Mouse (Mus musculus) erythroblast, embryonic 14.5 days (primary cell): Measurements from ENCODE around the gene Cfap77. TPM values are rescaled to one million over a fixed set of nuclear protein-coding genes. Genes with fewer than 3 reads are reported as not detected.

Experiments used
- H3K27me3 ChIP-seq: 2 replicates; pipeline ENCODE4 v1.6.1; 2012; ENCODE audit warnings: inconsistent platforms; ENCODE audit not compliant: control insufficient read depth
- H3K36me3 ChIP-seq: 2 replicates; pipeline ENCODE4 v1.6.1; 2012; ENCODE audit warnings: mild to moderate bottlenecking, inconsistent platforms; ENCODE audit not compliant: control insufficient read depth
- H3K4me1 ChIP-seq: 2 replicates; pipeline ENCODE4 v1.6.1; 2012; ENCODE audit warnings: inconsistent platforms; ENCODE audit not compliant: control insufficient read depth
- H3K4me3 ChIP-seq: replicated peaks from 2 replicates; pipeline ENCODE3; 2012; ENCODE audit warnings: moderate library complexity, mild to moderate bottlenecking, inconsistent platforms
- H3K9me3 ChIP-seq: 2 replicates; pipeline ENCODE4 v1.6.1; 2012; ENCODE audit warnings: low read length, inconsistent platforms, mixed read lengths; ENCODE audit not compliant: control insufficient read depth
- GATA1 ChIP-seq: IDR thresholded peaks from 2 replicates; pipeline ENCODE4 v1.6.1; 2012; ENCODE audit warnings: low read length, inconsistent platforms, mixed read lengths
- TAL1 ChIP-seq: IDR thresholded peaks from 3 replicates; pipeline ENCODE4 v1.6.1; 2012; ENCODE audit warnings: low read length, inconsistent platforms, mixed read lengths
- polyA plus RNA-seq: library from polyadenylated mRNA; stranded (reverse); fragments of >175 nt; gene quantifications from 2 replicates; pipeline ENCODE4 v1.2.3, GENCODE M21; 2012

The Cfap77 gene
- polyA plus RNA-seq, 1 experiment: not detected

- Histone ChIP-seq H3K9me3 (no peaks in the 10 kb centered on the region), H3K27me3 (peaks cover 2% of the 10 kb centered on the region), H3K4me3 (no peak overlapping the region), H3K4me1 (no peaks in the 10 kb centered on the region), H3K36me3 (no peaks in the 10 kb centered on the region)
- TF ChIP-seq TAL1: no peak
- TF ChIP-seq GATA1: no peak
Observed at GRCm38 (mm10) chr2:28938997-28939396, 115.9 kb downstream of the Cfap77 start.

GRCm38 (mm10) chr2:28930571-28930970 is 124.3 kb downstream of the Cfap77 start:
- no peak for TF ChIP-seq GATA1
- TF ChIP-seq TAL1: no peak
- no peak overlapping the region for H3K4me3 ChIP-seq
- no peaks in the 10 kb centered on the region for H3K9me3 ChIP-seq
- no peaks in the 10 kb centered on the region for H3K4me1 ChIP-seq
- H3K27me3 ChIP-seq: no peaks in the 10 kb centered on the region
- no peaks in the 10 kb centered on the region for H3K36me3 ChIP-seq

GRCm38 (mm10) chr2:28923912-28924311 is 131.0 kb downstream of the Cfap77 start:
- Histone ChIP-seq H3K27me3 (peaks cover 24% of the 10 kb centered on the region), H3K36me3 (no peaks in the 10 kb centered on the region)
- TF ChIP-seq TAL1: no peak
- TF ChIP-seq GATA1: no peak

GRCm38 (mm10) chr2:28919001-28919400 is 135.9 kb downstream of the Cfap77 start:
- H3K27me3 ChIP-seq: peaks cover 73% of the 10 kb centered on the region
- no peak overlapping the region for H3K4me3 ChIP-seq
- TF ChIP-seq TAL1: no peak
- H3K9me3 ChIP-seq: peaks cover 5% of the 10 kb centered on the region; the same call in 1 of the 2 replicates
- no peaks in the 10 kb centered on the region for H3K4me1 ChIP-seq
- H3K36me3 ChIP-seq: no peaks in the 10 kb centered on the region

More at GRCm38 (mm10) chr2:28923912-28924311, 131.0 kb downstream of the Cfap77 start:
- no peak overlapping the region for H3K4me3 ChIP-seq
- no peaks in the 10 kb centered on the region for H3K9me3 ChIP-seq
- no peaks in the 10 kb centered on the region for H3K4me1 ChIP-seq

- Histone ChIP-seq H3K36me3 (no peaks in the 10 kb centered on the region), H3K4me3 (no peak overlapping the region), H3K9me3 (peaks cover 5% of the 10 kb centered on the region; the same call in 1 of the 2 replicates), H3K4me1 (no peaks in the 10 kb centered on the region), H3K27me3 (peaks cover 85% of the 10 kb centered on the region)
- TF ChIP-seq TAL1: no peak
- TF ChIP-seq GATA1: no peak
Observed at GRCm38 (mm10) chr2:28917518-28918361, 137.1 kb downstream of the Cfap77 start.

GRCm38 (mm10) chr2:28917156-28917517 is 137.7 kb downstream of the Cfap77 start:
- H3K27me3 ChIP-seq: peaks cover 91% of the 10 kb centered on the region
- no peaks in the 10 kb centered on the region for H3K36me3 ChIP-seq
- no peak overlapping the region for H3K4me3 ChIP-seq
- no peaks in the 10 kb centered on the region for H3K4me1 ChIP-seq
- peaks cover 5% of the 10 kb centered on the region; the same call in 1 of the 2 replicates for H3K9me3 ChIP-seq
- no peak for TF ChIP-seq GATA1
- TF ChIP-seq TAL1: no peak

GRCm38 (mm10) chr2:28916513-28916865 is 138.4 kb downstream of the Cfap77 start, which contains the start of gene Barhl1:
Gene Barhl1, minus strand, starts transcription at chr2:28916668.
- Histone ChIP-seq H3K4me3 (no peak within 1 kb of the TSS), H3K9me3 (peaks cover 5% of the 10 kb centered on the region; the same call in 1 of the 2 replicates), H3K36me3 (no peaks in the 10 kb centered on the region), H3K27me3 (peaks cover 95% of the 10 kb centered on the region), H3K4me1 (no peaks in the 10 kb centered on the region)
- TF ChIP-seq GATA1 (no peak), TAL1 (no peak)

GRCm38 (mm10) chr2:28915768-28916512 is 138.9 kb downstream of the Cfap77 start:
- no peaks in the 10 kb centered on the region for H3K36me3 ChIP-seq
- H3K27me3 ChIP-seq: peaks cover 95% of the 10 kb centered on the region
- H3K4me1 ChIP-seq: no peaks in the 10 kb centered on the region
- no peak overlapping the region for H3K4me3 ChIP-seq
- TF ChIP-seq GATA1: no peak
- TF ChIP-seq TAL1: no peak
- H3K9me3 ChIP-seq: peaks cover 5% of the 10 kb centered on the region; the same call in 1 of the 2 replicates

GRCm38 (mm10) chr2:28915104-28915738 is 139.6 kb downstream of the Cfap77 start:
- H3K36me3 ChIP-seq: no peaks in the 10 kb centered on the region
- H3K9me3 ChIP-seq: peaks cover 5% of the 10 kb centered on the region; the same call in 1 of the 2 replicates
- TF ChIP-seq TAL1 (no peak), GATA1 (no peak)
- H3K4me3 ChIP-seq: no peak overlapping the region
- peaks cover 98% of the 10 kb centered on the region for H3K27me3 ChIP-seq
- H3K4me1 ChIP-seq: no peaks in the 10 kb centered on the region
